Mouse (Mus musculus): Measurements from ENCODE around the gene Cygb.

Gene Cygb

GRCm38 (mm10) chr11:116656348-116657191, 2.5 kb upstream of the Cygb start:
- in situ Hi-C loops (cut with MboI, MseI) = no loop called here

GRCm38 (mm10) chr11:116653709-116654221, 348 bp downstream of the Cygb start:
- in situ Hi-C loops (cut with MboI, MseI) = no loop called here

GRCm38 (mm10) chr11:116653234-116653633, 879 bp downstream of the Cygb start, which contains the start of gene Prcd:
Prcd (plus strand) TSS chr11:116653534.
- in situ Hi-C loops (cut with MboI, MseI) = no loop called here

- in situ Hi-C loops (cut with MboI, MseI) = no loop called here
Observed at GRCm38 (mm10) chr11:116652330-116653098, 1.6 kb downstream of the Cygb start.

GRCm38 (mm10) chr11:116651339-116651738, 2.8 kb downstream of the Cygb start:
- in situ Hi-C loops (cut with MboI, MseI) = no loop called here

- in situ Hi-C loops (cut with MboI, MseI) = no loop called here
Observed at GRCm38 (mm10) chr11:116650811-116651210, 3.3 kb downstream of the Cygb start.

GRCm38 (mm10) chr11:116649711-116650337, 4.3 kb downstream of the Cygb start:
- in situ Hi-C loops (cut with MboI, MseI) = loop anchor here (5.0 kb wide), 1 partner anchor 157 kb away; no protein-coding TSS in a partner anchor

GRCm38 (mm10) chr11:116648976-116649375, 5.1 kb downstream of the Cygb start:
- in situ Hi-C loops (cut with MboI, MseI) = loop anchor here (5.0 kb wide), 1 partner anchor 158 kb away; no protein-coding TSS in a partner anchor

- in situ Hi-C loops (cut with MboI, MseI) = loop anchor here (5.0 kb wide), 1 partner anchor 159 kb away; no protein-coding TSS in a partner anchor
Observed at GRCm38 (mm10) chr11:116648213-116648921, 5.7 kb downstream of the Cygb start.

GRCm38 (mm10) chr11:116647340-116647991, 6.6 kb downstream of the Cygb start:
- in situ Hi-C loops (cut with MboI, MseI) = loop anchor here (5.0 kb wide), 1 partner anchor 160 kb away; no protein-coding TSS in a partner anchor

- in situ Hi-C loops (cut with MboI, MseI) = loop anchor here (5.0 kb wide), 1 partner anchor 161 kb away; no protein-coding TSS in a partner anchor
Observed at GRCm38 (mm10) chr11:116646771-116647170, 7.3 kb downstream of the Cygb start.

GRCm38 (mm10) chr11:116646136-116646535, 8.0 kb downstream of the Cygb start:
- in situ Hi-C loops (cut with MboI, MseI) = loop anchor here (5.0 kb wide), 1 partner anchor 161 kb away; no protein-coding TSS in a partner anchor

- in situ Hi-C loops (cut with MboI, MseI) = loop anchor here (5.0 kb wide), 1 partner anchor 162 kb away; no protein-coding TSS in a partner anchor
Observed at GRCm38 (mm10) chr11:116645446-116646110, 8.5 kb downstream of the Cygb start.

GRCm38 (mm10) chr11:116644225-116645112, 9.6 kb downstream of the Cygb start:
- in situ Hi-C loops (cut with MboI, MseI) = loop anchor here (5.0 kb wide), 1 partner anchor 163 kb away; no protein-coding TSS in a partner anchor

- in situ Hi-C loops (cut with MboI, MseI) = no loop called here
Observed at GRCm38 (mm10) chr11:116643579-116644224, 10.4 kb downstream of the Cygb start.

- in situ Hi-C loops (cut with MboI, MseI) = no loop called here
Observed at GRCm38 (mm10) chr11:116642681-116643578, 11.2 kb downstream of the Cygb start.

- in situ Hi-C loops (cut with MboI, MseI) = no loop called here
Observed at GRCm38 (mm10) chr11:116641731-116642130, 12.4 kb downstream of the Cygb start.

All from T-helper 1 cell (primary cell).